Mouse (Mus musculus): ENCODE data around the gene Ism1. TPM values are rescaled to one million over a fixed set of nuclear protein-coding genes. Genes with fewer than 3 reads are reported as not detected.

The Ism1 gene
- under 1 TPM; 0.47 to 0.69 TPM for total RNA-seq (2021)

GRCm38 (mm10) chr2:139677809-139678274, at the start of gene Ism1:
Gene Ism1, plus strand, starts transcription at chr2:139678178.
- peak; percentile 30 for DNase-seq

- no peak for DNase-seq
Observed at GRCm38 (mm10) chr2:139628731-139629130, 49.2 kb upstream of the Ism1 start.

- no peak for DNase-seq
Observed at GRCm38 (mm10) chr2:139629653-139630052, 48.3 kb upstream of the Ism1 start.

- no peak for DNase-seq
Observed at GRCm38 (mm10) chr2:139634506-139634905, 43.5 kb upstream of the Ism1 start.

GRCm38 (mm10) chr2:139637861-139638260, 40.1 kb upstream of the Ism1 start:
- no peak for DNase-seq

GRCm38 (mm10) chr2:139641757-139642385, 36.1 kb upstream of the Ism1 start:
- no peak for DNase-seq

GRCm38 (mm10) chr2:139649518-139649917, 28.5 kb upstream of the Ism1 start:
- no peak for DNase-seq

GRCm38 (mm10) chr2:139656750-139657149, 21.2 kb upstream of the Ism1 start:
- DNase-seq = no peak

- DNase-seq = no peak
Observed at GRCm38 (mm10) chr2:139671838-139672237, 6.1 kb upstream of the Ism1 start.

- DNase-seq = no peak
Observed at GRCm38 (mm10) chr2:139672371-139672770, 5.6 kb upstream of the Ism1 start.

- peak; percentile 72 for DNase-seq
Observed at GRCm38 (mm10) chr2:139677065-139677762, 764 bp upstream of the Ism1 start.

- peak; percentile 34 for DNase-seq
Observed at GRCm38 (mm10) chr2:139678275-139679140, 530 bp downstream of the Ism1 start.

GRCm38 (mm10) chr2:139682540-139682939, 4.6 kb downstream of the Ism1 start:
- no peak for DNase-seq

- no peak for DNase-seq
Observed at GRCm38 (mm10) chr2:139689442-139690003, 11.5 kb downstream of the Ism1 start.

- DNase-seq = no peak
Observed at GRCm38 (mm10) chr2:139693521-139693920, 15.5 kb downstream of the Ism1 start.

- DNase-seq = no peak
Observed at GRCm38 (mm10) chr2:139694638-139695037, 16.7 kb downstream of the Ism1 start.

GRCm38 (mm10) chr2:139696578-139696977, 18.6 kb downstream of the Ism1 start:
- DNase-seq = peak; percentile 10

GRCm38 (mm10) chr2:139700609-139701008, 22.6 kb downstream of the Ism1 start:
- no peak for DNase-seq

- DNase-seq = no peak
Observed at GRCm38 (mm10) chr2:139704951-139705350, 27.0 kb downstream of the Ism1 start.

- DNase-seq = no peak
Observed at GRCm38 (mm10) chr2:139708194-139708899, 30.4 kb downstream of the Ism1 start.

GRCm38 (mm10) chr2:139711640-139712039, 33.7 kb downstream of the Ism1 start:
- DNase-seq = no peak

- no peak for DNase-seq
Observed at GRCm38 (mm10) chr2:139712046-139712445, 34.1 kb downstream of the Ism1 start.
